Mouse (Mus musculus): ENCODE data around the gene Notch2.

DNA sequence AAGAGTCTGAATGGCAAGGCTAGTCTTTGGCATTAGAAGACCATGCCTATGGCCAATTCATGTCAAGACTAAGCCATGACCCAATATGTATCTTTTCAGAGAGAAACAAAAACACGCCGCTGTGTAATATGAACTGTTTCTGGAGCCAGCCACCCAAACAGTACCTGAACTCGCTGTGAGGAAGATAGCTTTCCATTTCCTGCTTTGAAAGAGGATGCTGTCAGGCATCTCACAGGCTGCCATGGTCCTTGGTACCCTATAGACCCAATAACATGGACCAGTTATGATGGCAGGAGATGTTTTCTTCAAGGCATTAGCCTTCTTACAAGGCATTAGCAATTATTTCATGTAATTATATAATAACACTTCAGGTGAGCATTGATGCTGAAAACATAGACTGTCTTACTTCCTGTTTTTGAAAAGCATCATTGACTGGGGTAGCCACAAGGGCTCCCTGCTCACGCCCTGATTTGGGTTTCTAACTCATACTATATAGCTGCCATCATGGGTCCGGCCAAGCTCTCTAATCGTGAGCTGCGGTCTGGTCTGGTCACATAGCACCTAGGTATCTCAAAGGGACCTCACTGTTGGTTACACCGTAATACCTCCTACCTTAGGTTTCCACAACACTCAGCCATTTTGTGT is 32.5 kb upstream of the Notch2 start:
- no peak for TF ChIP-seq POLR2A (IDR thresholded peaks at IDR 0.05; ENCODE audit: control insufficient read depth, extremely low read depth, insufficient read depth, low read length, poor library complexity)
- no peak for TF ChIP-seq CTCF (IDR thresholded peaks at IDR 0.05; ENCODE audit: borderline replicate concordance, control insufficient read depth, extremely low read depth, insufficient read depth, low read length, poor library complexity)

All from thymus, adult 2 months (tissue).